ENCODE assay signal across 27 mouse cellular contexts in genomic region chr11:104075394-104075793, GRCm38 (mm10). TPM values are rescaled to one million over a fixed set of nuclear protein-coding genes. Genes with fewer than 3 reads are reported as not detected.
DNase-seq lines count a peak whose midpoint lies in the region; ATAC-seq and TF ChIP-seq lines count a peak whose summit lies in the region.
"Had no signal": no experiment of that assay in that cellular context is flagged by ENCODE, and none has a peak within 500 bp of the region (broad histone marks: within the 10 kb centered on the region; RNA-seq: fewer than 3 reads in every experiment).

No protein-coding gene starts in this region.

- H3K27ac ChIP-seq in forebrain, postnatal 0 days (ENCODE audit: low read depth, low read length) = no peak overlapping the region
- H3K27ac ChIP-seq in forebrain, embryonic 10.5 days = no peak overlapping the region
- 0 out of 2 replicates have a peak overlapping the region, but pooled peaks have one; percentile 5 for H3K27ac ChIP-seq in hindbrain, embryonic 10.5 days
- no peak overlapping the region for H3K27ac ChIP-seq in hindbrain, embryonic 12.5 days
- H3K27ac ChIP-seq: embryonic facial prominence, embryonic 12.5 days; embryonic facial prominence, embryonic 15.5 days; forebrain, embryonic 12.5 days; forebrain, embryonic 15.5 days; hindbrain, embryonic 15.5 days; intestine, embryonic 15.5 days had no signal

- 0 out of 2 replicates have a peak, but pooled peaks have one; percentile 29 for ATAC-seq in forebrain, postnatal 0 days
- ATAC-seq in hindbrain, embryonic 12.5 days (ENCODE audit: low FRiP score) = no peak
- ATAC-seq: activated CD4-positive, CD25-positive, alpha-beta regulatory T cell, adult 4 months; forebrain, embryonic 15.5 days; intestine, embryonic 15.5 days had no signal

- H3K4me2 ChIP-seq in forebrain, postnatal 0 days (ENCODE audit: low read depth) = no peak overlapping the region
- no peak overlapping the region for H3K4me2 ChIP-seq in hindbrain, embryonic 12.5 days (replicated peaks)
- H3K4me2 ChIP-seq: embryonic facial prominence, embryonic 12.5 days; embryonic facial prominence, embryonic 15.5 days; forebrain, embryonic 12.5 days; forebrain, embryonic 15.5 days; heart, embryonic 11.5 days; hindbrain, embryonic 15.5 days; intestine, embryonic 15.5 days had no signal

- TF ChIP-seq CTCF in forebrain, postnatal 0 days (IDR thresholded peaks at IDR 0.05; ENCODE audit: low read depth) = no peak

- no peaks in the 10 kb centered on the region for H3K9me3 ChIP-seq in forebrain, postnatal 0 days (ENCODE audit: low read length)
- H3K9me3 ChIP-seq in forebrain, embryonic 10.5 days = no peaks in the 10 kb centered on the region
- H3K9me3 ChIP-seq in hindbrain, embryonic 10.5 days = no peaks in the 10 kb centered on the region
- no peaks in the 10 kb centered on the region for H3K9me3 ChIP-seq in hindbrain, embryonic 12.5 days (replicated peaks)
- H3K9me3 ChIP-seq: embryonic facial prominence, embryonic 12.5 days; embryonic facial prominence, embryonic 15.5 days; forebrain, embryonic 12.5 days; forebrain, embryonic 15.5 days; hindbrain, embryonic 15.5 days; intestine, embryonic 15.5 days had no signal

- H3K9ac ChIP-seq in forebrain, postnatal 0 days = no peak overlapping the region
- no peak overlapping the region for H3K9ac ChIP-seq in hindbrain, embryonic 12.5 days
- H3K9ac ChIP-seq: embryonic facial prominence, embryonic 12.5 days; embryonic facial prominence, embryonic 15.5 days; forebrain, embryonic 12.5 days; forebrain, embryonic 15.5 days; hindbrain, embryonic 15.5 days; intestine, embryonic 15.5 days had no signal

- no peak overlapping the region for H3K4me3 ChIP-seq in forebrain, postnatal 0 days (ENCODE audit: low read depth, low read length)
- H3K4me3 ChIP-seq in forebrain, embryonic 10.5 days = no peak overlapping the region
- no peak overlapping the region for H3K4me3 ChIP-seq in hindbrain, embryonic 10.5 days
- no peak overlapping the region for H3K4me3 ChIP-seq in hindbrain, embryonic 12.5 days
- H3K4me3 ChIP-seq: embryonic facial prominence, embryonic 12.5 days; embryonic facial prominence, embryonic 15.5 days; forebrain, embryonic 12.5 days; forebrain, embryonic 15.5 days; hindbrain, embryonic 15.5 days; intestine, embryonic 15.5 days had no signal

- H3K36me3 ChIP-seq in forebrain, postnatal 0 days (ENCODE audit: insufficient read depth) = no peaks in the 10 kb centered on the region
- H3K36me3 ChIP-seq in forebrain, embryonic 10.5 days (replicated peaks) = no peaks in the 10 kb centered on the region
- no peaks in the 10 kb centered on the region for H3K36me3 ChIP-seq in hindbrain, embryonic 10.5 days
- H3K36me3 ChIP-seq in hindbrain, embryonic 12.5 days = no peaks in the 10 kb centered on the region
- H3K36me3 ChIP-seq: embryonic facial prominence, embryonic 12.5 days; embryonic facial prominence, embryonic 15.5 days; forebrain, embryonic 12.5 days; forebrain, embryonic 15.5 days; hindbrain, embryonic 15.5 days; intestine, embryonic 15.5 days had no signal

- DNase-seq in forebrain, postnatal 0 days = no peak
- DNase-seq in forebrain, embryonic 10.5 days (ENCODE audit: extremely low spot score, low spot score) = no peak
- no peak for DNase-seq in hindbrain, embryonic 10.5 days (ENCODE audit: low spot score)
- peak; percentile 32 for DNase-seq in right cerebral cortex, adult 18-20 months
- no peak for DNase-seq in right cerebral cortex, postnatal 10 days (ENCODE audit: low spot score in 2 of 2)
- no peak for DNase-seq in thymus, postnatal 36 days
- DNase-seq: adrenal gland, adult 8-10 months; adrenal gland, postnatal 25 days; cerebellum, adult 18-20 months; cerebellum, adult 9-10 months; cerebellum, postnatal 14 days; gastrocnemius, postnatal 25 days had no signal

- H3K4me1 ChIP-seq in forebrain, postnatal 0 days (ENCODE audit: insufficient read depth) = no peaks in the 10 kb centered on the region
- H3K4me1 ChIP-seq in forebrain, embryonic 10.5 days = peaks cover 6% of the 10 kb centered on the region; the same call in 1 of the 2 replicates
- H3K4me1 ChIP-seq in hindbrain, embryonic 10.5 days (replicated peaks) = peaks cover 11% of the 10 kb centered on the region
- H3K4me1 ChIP-seq in hindbrain, embryonic 12.5 days = no peaks in the 10 kb centered on the region
- H3K4me1 ChIP-seq: embryonic facial prominence, embryonic 12.5 days; embryonic facial prominence, embryonic 15.5 days; forebrain, embryonic 15.5 days; hindbrain, embryonic 15.5 days; intestine, embryonic 15.5 days had no signal

- no peaks in the 10 kb centered on the region for H3K27me3 ChIP-seq in forebrain, postnatal 0 days (ENCODE audit: insufficient read depth, low read length)
- H3K27me3 ChIP-seq in forebrain, embryonic 10.5 days (ENCODE audit: poor library complexity, severe bottlenecking) = no peaks in the 10 kb centered on the region
- no peaks in the 10 kb centered on the region for H3K27me3 ChIP-seq in hindbrain, embryonic 10.5 days (ENCODE audit: insufficient read depth, poor library complexity, severe bottlenecking)
- H3K27me3 ChIP-seq in hindbrain, embryonic 12.5 days = no peaks in the 10 kb centered on the region
- H3K27me3 ChIP-seq: embryonic facial prominence, embryonic 12.5 days; embryonic facial prominence, embryonic 15.5 days; forebrain, embryonic 12.5 days; forebrain, embryonic 15.5 days; hindbrain, embryonic 15.5 days; intestine, embryonic 15.5 days had no signal

- WGBS in forebrain, postnatal 0 days = 60% methylated on average over 10 of the region's 10 CpGs
- WGBS in forebrain, embryonic 10.5 days = 72% methylated on average over 10 of the region's 10 CpGs
- WGBS in hindbrain, embryonic 10.5 days = 72% methylated on average over 10 of the region's 10 CpGs
- WGBS in hindbrain, embryonic 12.5 days = 64% methylated on average over 10 of the region's 10 CpGs

RNA-seq across cellular contexts. Expression of gene Crhr1, which starts 57.3 kb away (rescaled TPM):
- 16.7 and 23.3 TPM in 2 replicates for total RNA-seq in forebrain, postnatal 0 days (2014; rRNA removed)
- polyA plus RNA-seq in forebrain, postnatal 0 days (2015; fragmentation: Nextera tagmentation; extraction: Ambion mirVana) = 6.4 and 6.9 TPM in 2 replicates
- 0.06 and 0.22 TPM in 2 replicates for polyA plus RNA-seq in forebrain, embryonic 10.5 days (2016; fragmentation: Nextera tagmentation; extraction: Ambion mirVana)
- 0.31 and 0.95 TPM in 2 replicates for polyA plus RNA-seq in hindbrain, embryonic 10.5 days (2016; fragmentation: Nextera tagmentation; extraction: Ambion mirVana)
- polyA plus RNA-seq in hindbrain, embryonic 12.5 days (2016; fragmentation: Nextera tagmentation; extraction: Ambion mirVana) = 1.8 and 2.9 TPM in 2 replicates
- total RNA-seq: gastrocnemius, adult 8-10 months; gastrocnemius, postnatal 25 days; heart, adult 8-10 months; heart, postnatal 25 days; hematopoietic stem cell, adult 5-6 weeks had no signal
- polyA plus RNA-seq: activated CD4-positive, CD25-positive, alpha-beta regulatory T cell, adult 4 months; heart, embryonic 11.5 days; heart, embryonic 14.5 days; heart, postnatal 0 days had no signal
